Mouse (Mus musculus): ENCODE measurements at regions not wholly inside any gene's neighbourhood (a gene's known extent, or its start where the extent isn't known, plus 50 kb on each side); places are given as distances from the start of the nearest gene placed in this dataset.
A peak's percentile ranks its signal among the peaks of the same experiment; 100 is the strongest.

DNA sequence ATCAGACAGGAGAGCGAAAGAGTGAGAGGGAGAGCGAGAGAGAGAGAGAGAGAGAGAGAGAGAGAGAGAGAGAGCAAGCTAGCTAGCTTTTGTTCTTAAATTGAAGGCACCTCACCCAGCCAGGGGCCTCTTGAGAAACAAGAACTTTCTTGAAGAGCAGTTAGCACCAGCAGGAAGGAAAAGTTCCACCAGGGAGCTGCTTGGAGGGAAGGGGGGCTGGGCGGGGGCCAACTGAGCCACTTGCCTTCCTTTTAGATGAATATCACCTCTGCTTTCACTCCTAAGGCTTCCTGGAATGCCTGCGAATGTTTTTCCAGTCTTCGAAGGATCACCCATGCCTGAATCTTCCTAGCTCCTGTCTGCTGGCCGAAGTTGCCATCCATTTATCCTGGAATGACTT is 118.0 kb upstream of the Tgfbr2 start:
- ATAC-seq (replicated peaks; ENCODE audit: poor library complexity) = no peak

DNA sequence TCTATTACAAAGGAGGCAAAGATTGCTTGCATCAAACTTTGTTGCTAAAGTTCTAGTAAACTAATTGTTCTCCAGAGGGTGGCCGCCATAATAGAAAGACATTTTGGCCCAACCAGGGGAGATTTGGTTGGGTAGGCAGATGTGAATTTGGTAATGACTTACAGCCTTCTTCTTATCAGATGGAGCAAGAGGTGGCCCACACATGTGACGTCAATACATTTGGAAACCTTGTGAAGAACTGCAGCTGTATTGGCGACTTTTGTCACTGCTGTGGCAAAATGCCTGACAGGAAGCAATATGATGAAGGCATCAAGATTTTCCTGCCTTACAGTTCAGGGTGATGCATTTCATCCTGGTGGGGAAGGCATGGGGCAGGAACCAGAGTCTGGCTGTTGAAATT is 116.5 kb upstream of the Tgfbr2 start:
- peak; percentile 71 for ATAC-seq (replicated peaks; ENCODE audit: poor library complexity)

DNA sequence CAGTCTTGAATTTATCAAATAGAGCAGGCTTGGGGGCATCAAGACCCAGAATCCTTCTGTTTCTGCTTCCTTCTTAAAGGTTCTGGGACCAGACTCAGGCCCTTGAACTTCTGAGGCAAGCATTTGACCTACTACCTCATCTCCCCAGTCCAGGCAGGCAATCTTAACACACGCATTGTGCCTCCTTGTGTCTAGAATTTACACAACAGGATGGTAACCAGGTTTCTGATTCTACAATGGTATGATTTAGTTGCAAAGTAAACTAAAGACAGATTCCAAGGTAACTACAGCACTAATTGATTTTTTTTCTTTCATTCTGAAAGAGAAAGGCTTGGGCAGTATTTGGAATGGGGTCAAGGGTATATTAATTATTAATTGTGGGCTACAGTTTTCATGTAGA is 115.7 kb upstream of the Tgfbr2 start:
- no peak for ATAC-seq (replicated peaks; ENCODE audit: poor library complexity)

DNA sequence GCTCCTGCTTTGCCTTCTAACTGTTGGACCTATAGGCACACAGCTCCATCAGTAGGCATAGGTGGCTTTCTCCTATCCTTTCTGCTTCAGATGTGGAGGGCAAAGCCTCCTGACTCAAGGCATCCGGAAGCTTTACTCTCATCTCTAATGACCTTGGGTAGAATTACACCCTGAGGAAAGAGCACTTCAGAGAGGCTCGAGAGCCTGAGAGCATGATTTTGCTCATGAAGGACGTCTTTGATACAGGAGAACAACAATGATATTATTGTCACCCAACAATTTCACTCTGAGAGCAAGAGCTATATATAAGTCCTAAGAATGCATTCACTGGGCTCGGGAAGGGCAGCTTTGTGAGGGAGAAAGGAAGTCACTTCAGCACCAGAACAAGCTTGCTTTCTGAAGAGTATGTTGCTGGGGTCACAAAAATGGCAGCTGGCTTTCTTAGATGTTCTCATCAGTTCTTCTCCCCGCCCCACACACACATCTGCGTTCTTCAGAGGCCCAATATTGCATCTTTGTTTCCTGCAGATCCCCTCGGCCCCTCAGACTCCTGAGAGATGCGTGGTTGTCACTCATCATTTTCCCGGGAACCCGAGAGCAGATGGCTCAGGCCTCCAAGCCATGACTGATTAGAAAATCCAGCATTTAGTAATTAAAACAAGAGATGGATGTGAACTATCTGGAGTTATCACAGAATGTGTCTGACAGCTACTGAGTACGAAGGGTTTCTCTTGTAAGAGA is 110.7 kb upstream of the Tgfbr2 start:
- ATAC-seq (replicated peaks; ENCODE audit: poor library complexity) = no peak

- ATAC-seq (replicated peaks; ENCODE audit: poor library complexity) = peak; percentile 20; the same call in 1 of the 2 replicates
Measured at GRCm38 (mm10) chr9:116283790-116284526, 108.8 kb upstream of the Tgfbr2 start.

GRCm38 (mm10) chr9:116281654-116282053 is 106.5 kb upstream of the Tgfbr2 start:
- no peak for ATAC-seq (replicated peaks; ENCODE audit: poor library complexity)

GRCm38 (mm10) chr9:116280146-116280545 is 105.0 kb upstream of the Tgfbr2 start:
- ATAC-seq (replicated peaks; ENCODE audit: poor library complexity) = no peak

DNA sequence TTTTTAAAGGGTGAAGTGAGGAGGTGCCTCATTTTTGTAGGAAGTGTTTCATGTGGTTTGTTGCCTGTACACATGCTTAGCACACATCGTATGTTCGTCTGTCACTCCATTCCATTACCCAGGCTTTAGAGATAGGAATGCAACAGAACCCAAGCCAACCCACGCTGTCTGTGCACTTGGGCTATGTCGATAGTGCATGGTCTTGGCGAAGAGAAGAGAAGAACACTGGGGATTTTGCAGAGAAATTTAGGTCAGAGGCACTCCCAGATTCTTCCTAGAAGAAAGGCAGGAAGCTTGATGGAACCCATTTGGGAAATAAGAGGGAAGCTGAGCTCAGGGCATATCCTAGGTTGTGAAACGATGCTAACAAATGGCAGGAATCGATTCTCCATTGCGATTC is 103.7 kb upstream of the Tgfbr2 start:
- no peak for ATAC-seq (replicated peaks; ENCODE audit: poor library complexity)

GRCm38 (mm10) chr9:116277736-116278135 is 102.6 kb upstream of the Tgfbr2 start:
- ATAC-seq (replicated peaks; ENCODE audit: poor library complexity) = peak; percentile 64

GRCm38 (mm10) chr9:116276141-116276540 is 101.0 kb upstream of the Tgfbr2 start:
- ATAC-seq (replicated peaks; ENCODE audit: poor library complexity) = no peak

GRCm38 (mm10) chr9:116272446-116272845 is 97.3 kb upstream of the Tgfbr2 start:
- ATAC-seq (replicated peaks; ENCODE audit: poor library complexity) = no peak

GRCm38 (mm10) chr9:116270417-116270828 is 95.3 kb upstream of the Tgfbr2 start:
- peak; percentile 85 for ATAC-seq (replicated peaks; ENCODE audit: poor library complexity)

DNA sequence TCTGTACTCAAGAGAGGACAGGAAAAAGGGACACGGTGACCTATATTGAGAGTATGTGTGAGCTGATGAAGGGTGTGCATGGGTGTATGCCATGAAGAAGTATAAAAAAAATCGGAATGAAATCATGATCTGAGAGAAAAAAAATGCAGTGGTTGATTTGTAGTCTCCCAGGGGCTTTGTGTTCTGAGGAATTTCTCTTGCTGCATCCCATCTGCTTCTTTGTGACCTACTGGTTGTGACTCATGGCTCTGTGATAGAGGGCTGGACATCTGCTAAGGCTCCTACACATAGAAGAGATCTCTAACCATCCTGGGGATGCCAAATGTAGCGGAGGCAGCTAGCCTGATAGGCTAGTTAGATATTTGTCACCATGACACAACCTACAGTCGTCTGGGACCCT is 92.3 kb upstream of the Tgfbr2 start:
- no peak for ATAC-seq (replicated peaks; ENCODE audit: poor library complexity)

GRCm38 (mm10) chr9:116263833-116264232 is 88.7 kb upstream of the Tgfbr2 start:
- no peak for ATAC-seq (replicated peaks; ENCODE audit: poor library complexity)

DNA sequence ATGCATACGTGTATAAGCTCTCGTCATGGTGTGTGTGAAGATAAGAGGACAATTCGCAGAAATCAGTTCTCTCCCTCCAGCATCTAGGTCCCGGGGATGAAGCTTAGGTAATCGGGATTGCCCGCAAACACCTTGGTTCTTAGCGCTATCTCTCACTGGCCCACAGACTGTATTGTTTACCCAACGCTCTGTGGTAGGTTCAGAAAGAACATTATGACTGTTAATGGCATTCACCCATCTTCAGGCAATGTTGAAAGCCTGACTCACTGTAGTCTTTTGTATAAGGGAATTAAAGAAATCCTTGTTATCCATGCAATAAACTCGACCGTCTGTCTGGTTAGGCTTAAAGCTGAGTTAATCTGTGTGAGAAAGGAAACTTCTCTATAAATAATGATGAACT is 84.4 kb upstream of the Tgfbr2 start:
- ATAC-seq (replicated peaks; ENCODE audit: poor library complexity) = no peak

DNA sequence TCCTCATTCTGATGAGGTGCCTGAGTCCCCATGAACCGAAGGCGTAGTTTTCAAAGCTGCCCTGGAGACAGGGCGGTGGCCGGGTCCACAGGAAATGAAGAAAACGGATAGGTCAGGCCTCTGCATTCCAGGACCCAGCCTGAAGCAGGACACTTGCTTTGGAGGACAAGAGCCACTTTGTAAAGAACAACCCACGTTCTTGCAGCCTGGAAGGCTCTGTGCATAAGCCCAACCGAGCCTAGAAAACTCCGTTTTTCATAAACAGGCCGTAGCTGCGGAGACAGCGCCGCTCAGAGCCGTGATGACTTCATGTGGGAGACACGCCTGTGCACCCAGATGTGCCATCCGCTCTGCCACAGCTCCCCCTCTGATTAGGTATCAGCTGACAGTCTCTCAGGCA is 78.4 kb upstream of the Tgfbr2 start:
- no peak for ATAC-seq (replicated peaks; ENCODE audit: poor library complexity)

DNA sequence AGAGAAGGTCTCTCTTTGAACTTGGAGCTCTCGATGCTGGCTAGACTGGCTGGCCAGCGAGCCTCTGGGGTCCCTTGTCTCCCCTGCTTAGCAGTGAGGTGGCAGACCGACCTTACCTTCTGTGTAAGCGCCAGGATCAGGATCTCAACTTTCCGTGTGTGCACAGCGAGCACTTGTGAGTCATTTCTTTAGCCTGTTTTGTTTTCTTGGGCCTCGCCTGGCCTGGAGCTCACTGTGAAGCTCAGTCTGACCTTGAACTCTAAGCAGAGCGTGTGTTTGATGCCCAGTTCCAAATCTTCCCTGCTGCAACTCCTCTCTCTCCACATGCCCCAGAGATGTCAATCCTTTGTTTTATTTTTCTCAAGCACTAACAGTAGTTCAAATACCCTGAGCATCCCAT is 77.6 kb upstream of the Tgfbr2 start:
- no peak for ATAC-seq (replicated peaks; ENCODE audit: poor library complexity)

DNA sequence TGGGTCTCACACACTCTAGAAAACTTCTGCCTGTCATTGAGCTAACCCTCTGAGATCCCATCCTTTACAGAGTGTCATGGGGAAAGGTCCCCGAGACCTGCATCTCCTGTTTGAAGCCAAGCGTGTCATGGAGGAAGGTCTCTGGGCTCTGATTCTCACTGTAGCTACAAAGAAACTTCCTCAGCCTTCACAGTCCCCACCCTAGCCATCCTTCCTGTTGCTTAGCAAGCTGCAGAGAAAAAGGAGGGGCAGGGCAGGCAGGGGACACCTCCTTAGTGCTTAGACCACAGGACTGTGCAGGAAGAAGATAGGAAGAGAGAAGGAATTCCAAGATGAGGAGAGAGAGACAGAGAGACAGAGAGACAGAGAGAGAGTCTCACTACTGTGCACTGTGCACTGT is 74.6 kb upstream of the Tgfbr2 start:
- no peak for ATAC-seq (replicated peaks; ENCODE audit: poor library complexity)

DNA sequence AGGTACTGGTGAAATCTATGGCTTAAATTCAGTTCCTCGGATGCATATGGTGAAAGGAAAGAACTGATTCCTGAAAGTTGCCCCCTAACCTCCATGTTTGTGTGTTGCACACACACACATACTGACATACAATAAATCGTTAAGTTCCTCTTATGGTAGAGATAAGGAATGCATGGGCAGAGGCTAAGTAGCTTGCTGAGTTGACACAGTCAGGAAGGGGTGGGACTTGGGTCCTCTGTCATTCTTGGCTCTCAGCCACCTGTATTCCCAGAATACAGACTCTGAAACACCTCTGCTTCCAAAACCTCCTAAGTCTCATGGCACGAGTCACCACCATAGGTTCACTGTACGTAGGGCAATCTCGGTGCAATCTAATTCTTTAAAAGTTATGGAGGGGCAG is 70.0 kb upstream of the Tgfbr2 start:
- peak; percentile 66 for ATAC-seq (replicated peaks; ENCODE audit: poor library complexity)

GRCm38 (mm10) chr9:116244619-116244899 is 69.4 kb upstream of the Tgfbr2 start:
- ATAC-seq (replicated peaks; ENCODE audit: poor library complexity) = no peak

- ATAC-seq (replicated peaks; ENCODE audit: poor library complexity) = no peak
Measured at GRCm38 (mm10) chr9:116243775-116244618, 68.8 kb upstream of the Tgfbr2 start.

Measured in megakaryocyte progenitor cell, adult 5-6 weeks (primary cell).